Mouse (Mus musculus) heart, embryonic 14.5 days (tissue): ENCODE results near the gene Cpa1. TPM values are rescaled to one million over a fixed set of nuclear protein-coding genes. Genes with fewer than 3 reads are reported as not detected.
A peak's percentile ranks its signal among the peaks of the same experiment; 100 is the strongest.

Experiments used
- ATAC-seq: fragments of 200-750 bp; cut with Nextera tagmentation; 2 replicates; pipeline ENCODE4 v1.8.0; 2017; ENCODE audit warnings: low read depth, moderate TSS enrichment; ENCODE audit not compliant: insufficient number of reproducible peaks, insufficient read depth, low FRiP score
- H3K27ac ChIP-seq, 2 experiments: fragments of 200-500 bp in 1 of 2; fragments of 300-500 bp in 1 of 2; sonication (generic) in 1 of 2; replicated peaks in 1 of 2; 2 replicates each; pipeline ENCODE4 v1.5.1; 2012 to 2014; ENCODE audit warnings: low read depth in 2 of 2, low read length in 2 of 2, control low read depth in 1 of 2, mild to moderate bottlenecking in 1 of 2, mixed read lengths in 1 of 2; ENCODE audit not compliant: control insufficient read depth in 1 of 2, insufficient read depth in 1 of 2
- H3K27me3 ChIP-seq: fragments of 300-500 bp; sonication (generic); 2 replicates; pipeline ENCODE4 v1.6.1; 2014; ENCODE audit warnings: mild to moderate bottlenecking, low read length, control low read depth; ENCODE audit not compliant: control insufficient read depth, insufficient read depth
- H3K36me3 ChIP-seq: fragments of 300-500 bp; sonication (generic); 2 replicates; pipeline ENCODE4 v1.6.1; 2014; ENCODE audit warnings: mild to moderate bottlenecking, control low read depth, low read length, mixed read lengths; ENCODE audit not compliant: control insufficient read depth, insufficient read depth
- H3K4me1 ChIP-seq, 2 experiments: fragments of 200-500 bp in 1 of 2; fragments of 300-500 bp in 1 of 2; sonication (generic) in 1 of 2; 2 replicates each; pipeline ENCODE4 v1.6.1; 2012 to 2014; ENCODE audit warnings: low read length in 2 of 2, control low read depth in 1 of 2, mixed read lengths in 1 of 2; ENCODE audit not compliant: control insufficient read depth in 2 of 2, insufficient read depth in 2 of 2
- H3K4me2 ChIP-seq: fragments of 300-500 bp; sonication (generic); 2 replicates; pipeline ENCODE4 v1.6.1; 2014; ENCODE audit warnings: mild to moderate bottlenecking, low read length
- H3K4me3 ChIP-seq, 2 experiments: fragments of 200-500 bp in 1 of 2; fragments of 300-500 bp in 1 of 2; sonication (generic) in 1 of 2; 2 replicates each; pipeline ENCODE4 v1.5.1; 2012 to 2014; ENCODE audit warnings: low read length in 2 of 2, mild to moderate bottlenecking in 2 of 2, control low read depth in 1 of 2, low read depth in 1 of 2, moderate library complexity in 1 of 2; ENCODE audit not compliant: control insufficient read depth in 1 of 2, insufficient read depth in 1 of 2
- H3K9ac ChIP-seq: fragments of 300-500 bp; sonication (generic); 2 replicates; pipeline ENCODE4 v1.6.1; 2014; ENCODE audit warnings: mild to moderate bottlenecking, low read length
- H3K9me3 ChIP-seq: fragments of 300-500 bp; sonication (generic); 2 replicates; pipeline ENCODE4 v1.6.1; 2016; ENCODE audit warnings: low read length, control low read depth; ENCODE audit not compliant: control insufficient read depth
- WGBS: fragments of 180-500 bp; shearing (Covaris S2); extraction: QIAGEN DNeasy Blood & Tissue Kit; methylation state at CpG from one replicate; pipeline ENCODE4 v1.1.7; 2014; 5-methylcytosine and 5-hydroxymethylcytosine counted together
- polyA plus RNA-seq: library from polyadenylated mRNA; unstranded; fragments of >200 nt; fragmentation: Nextera tagmentation; extraction: Ambion mirVana; gene quantifications from 2 replicates; pipeline ENCODE4 v1.2.1, GENCODE M21; 2014

Gene Cpa1
- polyA plus RNA-seq, 1 experiment from 2014 or later, result 4.5 TPM

DNA sequence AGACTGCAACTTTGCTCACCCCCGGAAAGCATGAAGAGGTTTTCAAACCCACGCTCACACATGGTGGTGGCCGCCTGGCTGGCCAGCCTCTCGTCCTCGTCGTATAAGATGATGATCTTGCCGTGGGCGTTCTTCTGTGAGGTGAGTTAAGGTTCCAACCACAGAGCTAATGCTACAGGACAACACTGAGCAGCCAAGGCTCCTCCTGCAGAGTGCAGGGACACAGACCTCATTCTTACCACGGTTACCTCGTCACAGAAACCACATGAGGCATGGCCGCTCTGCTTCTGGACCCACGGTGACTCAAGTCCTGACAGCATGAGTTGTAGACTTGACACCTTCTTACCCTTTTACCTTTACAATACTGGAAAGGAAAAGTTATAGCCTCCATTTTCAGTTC, 18.3 kb downstream of the Cpa1 start:
- Histone ChIP-seq H3K27ac (no peak overlapping the region), H3K4me3 (no peak overlapping the region), H3K4me2 (no peak overlapping the region), H3K4me1 (peaks cover 3 to 7% of the 10 kb centered on the region in 2 experiments), H3K36me3 (0 out of 2 replicates have a peak, but pooled peaks cover 3% of the 10 kb centered on the region), H3K27me3 (no peaks in the 10 kb centered on the region), H3K9ac (no peak overlapping the region), H3K9me3 (no peaks in the 10 kb centered on the region)
- ATAC-seq, result no peak
- WGBS, result 91% methylated on average over 12 of the region's 12 CpGs

DNA sequence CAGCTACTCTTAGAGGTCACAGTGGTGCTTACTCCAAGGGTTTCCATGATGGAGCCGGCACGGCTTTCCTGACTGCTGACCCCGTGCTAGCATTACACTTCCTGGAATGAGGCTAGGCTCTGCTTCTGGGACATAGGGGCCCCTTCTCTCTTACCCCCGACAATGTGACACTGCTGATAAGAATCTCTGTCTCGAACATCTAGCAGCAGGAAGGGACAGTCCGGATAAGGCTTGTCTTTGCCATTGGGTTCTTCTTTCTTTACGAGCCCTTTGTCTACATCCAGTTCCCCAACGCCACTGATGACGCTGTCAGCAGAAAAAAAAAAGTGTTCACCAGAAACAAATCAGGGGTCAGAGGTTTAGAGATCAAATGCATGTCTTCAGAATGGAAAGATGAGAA, 19.6 kb downstream of the Cpa1 start:
- WGBS, result 60% methylated on average over 9 of the region's 9 CpGs

DNA sequence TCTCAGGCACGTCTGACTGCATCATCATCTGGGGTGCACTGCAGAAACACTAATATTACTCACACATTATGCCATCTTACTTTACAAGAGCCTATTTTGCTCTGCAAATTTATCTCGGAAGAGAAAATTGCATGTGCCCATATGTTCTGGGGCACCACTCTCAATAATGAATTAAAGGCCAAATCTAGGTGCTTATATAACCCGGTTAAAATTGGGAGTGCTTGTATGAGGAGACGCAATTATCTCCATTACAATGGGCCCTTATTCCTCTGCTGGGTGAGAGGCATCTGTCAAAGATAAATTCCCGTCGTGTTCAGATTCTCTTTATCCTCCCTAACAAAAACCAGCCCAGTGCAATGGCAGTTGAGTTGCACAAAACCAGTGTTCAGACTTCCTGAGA, 25.8 kb downstream of the Cpa1 start:
- Histone ChIP-seq H3K9ac (no peak overlapping the region), H3K9me3 (no peaks in the 10 kb centered on the region), H3K4me1 (peaks cover 10 to 13% of the 10 kb centered on the region in 2 experiments), H3K4me3 (no peak overlapping the region), H3K4me2 (no peak overlapping the region), H3K27me3 (no peaks in the 10 kb centered on the region), H3K27ac (peak overlapping the region; percentile 49 to 64; a peak in 2 of 4 replicates), H3K36me3 (no peaks in the 10 kb centered on the region)
- 21% methylated on average over 6 of the region's 6 CpGs for WGBS
- ATAC-seq, result no peak

More for the DNA sequence above, 19.6 kb downstream of the Cpa1 start:
- Histone ChIP-seq H3K4me2 (no peak overlapping the region), H3K9ac (no peak overlapping the region), H3K9me3 (no peaks in the 10 kb centered on the region), H3K4me3 (no peak overlapping the region), H3K36me3 (0 out of 2 replicates have a peak, but pooled peaks cover 3% of the 10 kb centered on the region), H3K4me1 (peaks cover 3 to 7% of the 10 kb centered on the region in 2 experiments), H3K27ac (no peak overlapping the region), H3K27me3 (no peaks in the 10 kb centered on the region)
- ATAC-seq, result no peak

DNA sequence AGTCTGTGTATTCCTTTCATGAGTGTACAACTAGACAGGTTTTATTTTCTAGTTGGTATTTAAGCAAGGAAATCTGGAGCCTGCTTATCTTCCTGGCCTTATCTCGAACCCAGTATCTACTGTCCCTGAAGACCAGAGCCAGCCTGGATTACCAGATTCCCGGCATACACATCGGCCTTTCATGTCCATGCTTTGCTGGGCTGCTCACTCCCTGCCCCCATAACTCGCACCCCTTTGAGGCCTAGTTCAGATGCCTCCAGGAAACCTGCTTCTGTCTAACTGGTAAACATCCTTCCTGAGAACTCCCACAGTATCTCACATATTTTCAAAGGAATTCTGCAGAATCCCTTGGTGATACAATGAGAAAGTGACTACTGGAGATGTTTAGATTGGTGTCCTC, 26.3 kb downstream of the Cpa1 start:
- Histone ChIP-seq H3K36me3 (no peaks in the 10 kb centered on the region), H3K4me3 (no peak overlapping the region), H3K4me1 (peaks cover 10 to 13% of the 10 kb centered on the region in 2 experiments), H3K27ac (peak overlapping the region; percentile 49 to 64; a peak in 2 of 4 replicates), H3K9me3 (no peaks in the 10 kb centered on the region), H3K27me3 (no peaks in the 10 kb centered on the region), H3K4me2 (no peak overlapping the region), H3K9ac (no peak overlapping the region)
- WGBS, result 7% methylated on average over 4 of the region's 4 CpGs
- ATAC-seq, result no peak

GRCm38 (mm10) chr6:30666043-30666442, 27.0 kb downstream of the Cpa1 start:
- Histone ChIP-seq H3K9me3 (no peaks in the 10 kb centered on the region), H3K9ac (no peak overlapping the region), H3K27me3 (no peaks in the 10 kb centered on the region), H3K36me3 (no peaks in the 10 kb centered on the region), H3K27ac (0 out of 4 replicates have a peak overlapping the region, but pooled peaks of 1 of the 2 experiments have one; percentile 64), H3K4me3 (no peak overlapping the region), H3K4me1 (peaks cover 8 to 13% of the 10 kb centered on the region in 2 experiments), H3K4me2 (no peak overlapping the region)
- no peak for ATAC-seq
- WGBS, result 65% methylated on average over 6 of the region's 6 CpGs

DNA sequence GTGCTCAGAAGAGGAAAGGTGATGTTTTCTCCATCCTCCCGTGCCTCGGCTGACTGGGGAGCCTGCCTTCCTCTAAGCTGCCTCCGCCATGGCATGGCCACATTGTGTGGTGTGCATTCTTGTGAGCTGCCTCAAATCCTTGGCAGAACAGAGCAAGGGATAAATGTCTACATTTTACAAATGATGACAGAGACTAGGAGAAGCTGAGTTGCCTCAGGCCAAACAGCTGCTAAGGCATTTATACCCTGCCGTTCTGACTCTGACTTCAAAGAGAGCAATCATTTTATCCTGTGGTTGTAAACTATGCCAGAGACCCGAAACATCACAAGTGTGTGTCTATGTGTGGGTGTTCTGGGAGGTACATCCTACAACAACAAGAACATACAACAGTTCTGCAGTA, 28.6 kb downstream of the Cpa1 start:
- no peak for ATAC-seq
- Histone ChIP-seq H3K4me3 (no peak overlapping the region), H3K27me3 (no peaks in the 10 kb centered on the region), H3K9ac (no peak overlapping the region), H3K36me3 (no peaks in the 10 kb centered on the region), H3K27ac (no peak overlapping the region), H3K9me3 (no peaks in the 10 kb centered on the region), H3K4me2 (no peak overlapping the region), H3K4me1 (peaks cover 8 to 19% of the 10 kb centered on the region in 2 experiments)
- 78% methylated on average over 5 of the region's 5 CpGs for WGBS

DNA sequence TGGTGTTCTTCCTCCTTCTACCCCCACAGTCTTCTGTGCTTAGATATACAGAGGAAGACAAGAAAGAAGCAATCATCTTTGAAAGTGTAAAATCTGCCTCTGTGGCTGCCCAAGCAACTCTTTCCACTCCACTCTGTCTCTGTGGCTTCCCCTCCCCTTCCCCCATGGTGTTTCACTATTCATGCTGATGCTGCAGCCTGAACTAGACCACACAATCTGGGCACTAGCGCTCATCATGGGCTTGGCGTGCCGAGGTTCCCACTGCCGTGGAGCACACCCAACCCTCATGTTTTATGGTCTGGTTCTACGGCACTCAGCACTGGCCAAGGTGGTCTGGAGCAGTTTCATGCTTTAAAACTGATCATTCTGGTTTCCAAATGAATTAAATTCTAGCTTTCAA, 32.7 kb downstream of the Cpa1 start:
- Histone ChIP-seq H3K4me1 (peaks cover 13 to 38% of the 10 kb centered on the region in 2 experiments), H3K9ac (no peak overlapping the region), H3K4me3 (no peak overlapping the region), H3K4me2 (no peak overlapping the region), H3K36me3 (no peaks in the 10 kb centered on the region), H3K9me3 (no peaks in the 10 kb centered on the region), H3K27ac (no peak overlapping the region), H3K27me3 (no peaks in the 10 kb centered on the region)
- ATAC-seq, result no peak
- WGBS, result 81% methylated on average over 5 of the region's 5 CpGs
